Mouse (Mus musculus): ENCODE results near the gene Bcl2a1b. TPM values are rescaled to one million over a fixed set of nuclear protein-coding genes. Genes with fewer than 3 reads are reported as not detected.
"Not testable (repeated sequence)": the region's sequence is repeated elsewhere in the genome, so short reads cannot be mapped to it uniquely, and the experiment has no call there.

Bcl2a1b gene
- polyA plus RNA-seq, 1 experiment from 2014 or later = 1.2 TPM

- not testable (repeated sequence) for H3K4me3 ChIP-seq; H3K9ac ChIP-seq; H3K4me2 ChIP-seq; H3K4me1 ChIP-seq; ATAC-seq; H3K27me3 ChIP-seq (replicated peaks); H3K36me3 ChIP-seq; H3K27ac ChIP-seq; H3K9me3 ChIP-seq (replicated peaks)
- 40% methylated on average over 1 of the region's 1 CpGs for WGBS (ENCODE audit: insufficient replicate concordance)
These were observed 13.4 kb downstream of the Bcl2a1b start for GRCm38 (mm10) chr9:89212428-89212827.

- H3K27me3 ChIP-seq (replicated peaks); H3K9ac ChIP-seq; H3K4me2 ChIP-seq; H3K36me3 ChIP-seq; H3K9me3 ChIP-seq (replicated peaks); H3K4me3 ChIP-seq; H3K4me1 ChIP-seq; ATAC-seq; H3K27ac ChIP-seq: not testable (repeated sequence)
- WGBS (ENCODE audit: insufficient replicate concordance) = 83% methylated on average over 4 of the region's 4 CpGs
These were observed 19.2 kb downstream of the Bcl2a1b start for GRCm38 (mm10) chr9:89218174-89218573.

GRCm38 (mm10) chr9:89219668-89220067, 20.7 kb downstream of the Bcl2a1b start:
- ATAC-seq; H3K9me3 ChIP-seq (replicated peaks); H3K4me2 ChIP-seq; H3K36me3 ChIP-seq; H3K27ac ChIP-seq; H3K27me3 ChIP-seq (replicated peaks); H3K4me1 ChIP-seq; H3K4me3 ChIP-seq; H3K9ac ChIP-seq: not testable (repeated sequence)
- WGBS (ENCODE audit: insufficient replicate concordance) = 83% methylated on average over 3 of the region's 4 CpGs

- H3K9me3 ChIP-seq (replicated peaks); H3K9ac ChIP-seq; H3K27ac ChIP-seq; H3K27me3 ChIP-seq (replicated peaks); H3K36me3 ChIP-seq; H3K4me2 ChIP-seq; H3K4me3 ChIP-seq; ATAC-seq; H3K4me1 ChIP-seq: not testable (repeated sequence)
- WGBS (ENCODE audit: insufficient replicate concordance) = 76% methylated on average over 6 of the region's 6 CpGs
These were observed 21.8 kb downstream of the Bcl2a1b start for GRCm38 (mm10) chr9:89220704-89221287.

- H3K36me3 ChIP-seq = no peaks in the 10 kb centered on the region
- H3K4me2 ChIP-seq = no peak overlapping the region
- H3K9me3 ChIP-seq (replicated peaks) = no peaks in the 10 kb centered on the region
- H3K4me1 ChIP-seq = no peaks in the 10 kb centered on the region
- H3K27me3 ChIP-seq (replicated peaks) = no peaks in the 10 kb centered on the region
- H3K27ac ChIP-seq = no peak overlapping the region
- no peak overlapping the region for H3K4me3 ChIP-seq
- WGBS (ENCODE audit: insufficient replicate concordance) = 50% methylated on average over 4 of the region's 4 CpGs
- no peak for ATAC-seq
- H3K9ac ChIP-seq = no peak overlapping the region
These were observed 27.1 kb downstream of the Bcl2a1b start for GRCm38 (mm10) chr9:89226071-89226470.

GRCm38 (mm10) chr9:89228122-89228521, 29.1 kb downstream of the Bcl2a1b start:
- Histone ChIP-seq H3K4me1 (no peaks in the 10 kb centered on the region), H3K4me2 (no peak overlapping the region), H3K9me3 (replicated peaks) (no peaks in the 10 kb centered on the region), H3K27me3 (replicated peaks) (no peaks in the 10 kb centered on the region), H3K4me3 (no peak overlapping the region), H3K9ac (no peak overlapping the region), H3K27ac (no peak overlapping the region), H3K36me3 (no peaks in the 10 kb centered on the region)
- WGBS (ENCODE audit: insufficient replicate concordance) = 80% methylated on average over 7 of the region's 7 CpGs
- no peak for ATAC-seq

GRCm38 (mm10) chr9:89230897-89231497, 32.0 kb downstream of the Bcl2a1b start:
- not testable (repeated sequence) for H3K36me3 ChIP-seq; H3K4me3 ChIP-seq; H3K27me3 ChIP-seq (replicated peaks); ATAC-seq; H3K4me2 ChIP-seq; H3K9me3 ChIP-seq (replicated peaks); H3K27ac ChIP-seq; H3K9ac ChIP-seq; H3K4me1 ChIP-seq
- WGBS (ENCODE audit: insufficient replicate concordance) = 71% methylated on average over 1 of the region's 2 CpGs

- WGBS (ENCODE audit: insufficient replicate concordance) = 65% methylated on average over 4 of the region's 4 CpGs
- not testable (repeated sequence) for H3K4me3 ChIP-seq; H3K36me3 ChIP-seq; H3K9ac ChIP-seq; H3K4me1 ChIP-seq; H3K4me2 ChIP-seq; H3K9me3 ChIP-seq (replicated peaks); H3K27me3 ChIP-seq (replicated peaks); ATAC-seq; H3K27ac ChIP-seq
These were observed 38.1 kb downstream of the Bcl2a1b start for GRCm38 (mm10) chr9:89237131-89237530.

GRCm38 (mm10) chr9:89238976-89239505, 40.0 kb downstream of the Bcl2a1b start:
- H3K4me3 ChIP-seq; H3K27me3 ChIP-seq (replicated peaks); H3K4me2 ChIP-seq; H3K4me1 ChIP-seq; H3K27ac ChIP-seq; ATAC-seq; H3K9me3 ChIP-seq (replicated peaks); H3K9ac ChIP-seq; H3K36me3 ChIP-seq: not testable (repeated sequence)
- WGBS (ENCODE audit: insufficient replicate concordance) = 67% methylated on average over 4 of the region's 5 CpGs

GRCm38 (mm10) chr9:89240516-89241019, 41.6 kb downstream of the Bcl2a1b start:
- H3K4me1 ChIP-seq; H3K36me3 ChIP-seq; H3K9ac ChIP-seq; H3K4me2 ChIP-seq; H3K9me3 ChIP-seq (replicated peaks); H3K27me3 ChIP-seq (replicated peaks); H3K4me3 ChIP-seq; H3K27ac ChIP-seq; ATAC-seq: not testable (repeated sequence)
- 57% methylated on average over 3 of the region's 3 CpGs for WGBS (ENCODE audit: insufficient replicate concordance)

- Histone ChIP-seq H3K4me3 (no peak overlapping the region), H3K4me2 (no peak overlapping the region), H3K9me3 (replicated peaks) (no peaks in the 10 kb centered on the region), H3K9ac (no peak overlapping the region), H3K36me3 (no peaks in the 10 kb centered on the region), H3K4me1 (no peaks in the 10 kb centered on the region), H3K27me3 (replicated peaks) (no peaks in the 10 kb centered on the region), H3K27ac (no peak overlapping the region)
- WGBS (ENCODE audit: insufficient replicate concordance) = 63% methylated on average over 2 of the region's 2 CpGs
- no peak for ATAC-seq
These were observed 54.4 kb downstream of the Bcl2a1b start for GRCm38 (mm10) chr9:89253400-89253799.

GRCm38 (mm10) chr9:89256556-89257335, 57.7 kb downstream of the Bcl2a1b start:
- Histone ChIP-seq H3K27ac (no peak overlapping the region), H3K4me3 (no peak overlapping the region), H3K9ac (no peak overlapping the region), H3K4me1 (no peaks in the 10 kb centered on the region), H3K4me2 (no peak overlapping the region), H3K36me3 (no peaks in the 10 kb centered on the region), H3K27me3 (replicated peaks) (no peaks in the 10 kb centered on the region), H3K9me3 (replicated peaks) (no peaks in the 10 kb centered on the region)
- ATAC-seq = no peak
- 23% methylated on average over 12 of the region's 12 CpGs for WGBS (ENCODE audit: insufficient replicate concordance)

All from liver, embryonic 12.5 days (tissue).